Mouse (Mus musculus): Measurements from ENCODE around the gene Wdr3. TPM values are rescaled to one million over a fixed set of nuclear protein-coding genes. Genes with fewer than 3 reads are reported as not detected.

Wdr3 gene
- polyA plus RNA-seq, 1 experiment from 2014 or later, result 55.2 TPM

DNA sequence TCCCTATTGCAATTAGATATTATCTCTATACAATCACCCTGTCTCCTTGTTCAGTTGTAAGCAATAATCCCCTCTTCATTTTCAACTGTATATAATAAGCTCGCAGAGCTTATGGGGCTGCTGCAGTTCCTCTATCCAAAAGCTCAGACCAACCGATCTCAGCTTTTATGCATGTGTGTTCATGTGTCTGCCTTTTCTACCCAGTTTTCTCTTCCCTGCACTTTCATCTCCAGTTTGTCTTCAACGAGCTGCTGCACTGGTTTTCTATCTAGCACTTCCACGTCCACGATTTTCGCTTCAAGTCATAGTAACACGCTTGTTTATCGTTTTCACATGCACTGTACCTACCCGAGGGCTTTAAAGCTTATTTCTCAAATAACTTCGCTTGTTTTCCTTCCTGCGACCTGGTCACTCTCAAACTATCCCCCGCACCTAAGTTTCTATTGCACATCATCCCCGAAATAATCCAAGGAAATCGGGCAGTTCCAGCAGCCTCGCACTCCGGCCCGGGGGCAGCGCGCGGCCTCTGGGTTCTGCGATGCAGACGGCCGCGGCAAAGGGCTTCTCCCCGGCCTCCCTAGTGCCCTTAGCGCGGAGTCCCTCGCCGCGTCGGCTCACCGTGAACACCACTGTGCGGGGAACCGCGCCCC, 417 bp downstream of the Wdr3 start:
- 1% methylated on average over 35 of the region's 35 CpGs for WGBS
- no peaks in the 10 kb centered on the region for H3K9me3 ChIP-seq (ENCODE audit: low read length)
- H3K27me3 ChIP-seq (ENCODE audit: insufficient read depth, low read length), result no peaks in the 10 kb centered on the region
- peak overlapping the region; percentile 93 for H3K4me3 ChIP-seq (ENCODE audit: low read length)
- peak overlapping the region; percentile 31; the same call in 1 of the 2 replicates for H3K27ac ChIP-seq (ENCODE audit: low read length)
- H3K36me3 ChIP-seq (ENCODE audit: insufficient read depth, low read length), result peaks cover 16% of the 10 kb centered on the region
- peak overlapping the region; percentile 86 for H3K9ac ChIP-seq (replicated peaks; ENCODE audit: low read length)
- H3K4me2 ChIP-seq (replicated peaks; ENCODE audit: low read depth, low read length), result peak overlapping the region; percentile 73
- H3K4me1 ChIP-seq (ENCODE audit: insufficient read depth, low read length), result peaks cover 9% of the 10 kb centered on the region
- no peak; the same call in 1 of the 2 replicates for ATAC-seq (ENCODE audit: low FRiP score, low TSS enrichment)

DNA sequence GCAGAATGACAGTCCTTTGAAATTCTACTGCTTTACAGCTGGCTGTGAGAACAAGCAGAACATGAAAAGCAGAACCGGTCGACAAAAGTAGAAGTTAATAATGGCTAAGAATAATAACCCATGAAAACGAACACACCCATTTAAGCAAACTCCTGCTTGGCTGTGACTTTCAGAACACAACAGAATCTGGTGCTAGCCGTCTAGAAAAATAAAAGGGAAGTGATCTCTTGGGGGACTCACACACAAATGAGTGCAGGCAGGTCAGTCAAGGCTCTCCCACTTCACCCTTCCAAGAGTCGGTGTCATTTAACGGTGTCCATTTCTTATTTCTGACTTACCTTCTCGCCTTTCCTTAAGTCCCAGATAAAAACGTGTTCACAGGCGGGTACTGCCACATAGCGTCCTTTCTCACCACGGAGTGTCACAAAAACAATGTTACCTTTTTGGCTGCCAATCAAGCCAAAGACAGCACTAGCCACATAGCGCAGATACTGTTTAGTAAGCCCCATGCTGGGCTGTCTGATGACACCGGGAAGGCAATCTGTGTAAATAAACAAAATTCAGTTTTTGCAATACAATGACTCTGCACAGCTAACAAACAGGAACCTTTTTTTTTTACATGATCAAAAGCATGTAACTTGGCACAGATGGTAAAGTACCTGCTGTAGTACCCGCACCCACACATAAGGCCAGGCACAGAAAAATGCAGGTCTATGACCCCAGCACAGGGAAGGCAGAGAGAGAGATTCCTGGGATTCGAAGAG, 1.3 kb downstream of the Wdr3 start:
- H3K4me3 ChIP-seq (ENCODE audit: low read length), result peak overlapping the region; percentile 93
- no peak overlapping the region for H3K27ac ChIP-seq (ENCODE audit: low read length)
- H3K27me3 ChIP-seq (ENCODE audit: insufficient read depth, low read length), result no peaks in the 10 kb centered on the region
- ATAC-seq (ENCODE audit: low FRiP score, low TSS enrichment), result no peak
- peaks cover 9% of the 10 kb centered on the region for H3K4me1 ChIP-seq (ENCODE audit: insufficient read depth, low read length)
- H3K36me3 ChIP-seq (ENCODE audit: insufficient read depth, low read length), result peaks cover 21% of the 10 kb centered on the region
- H3K9ac ChIP-seq (replicated peaks; ENCODE audit: low read length), result peak overlapping the region; percentile 86; the same call in 1 of the 2 replicates
- no peaks in the 10 kb centered on the region for H3K9me3 ChIP-seq (ENCODE audit: low read length)
- H3K4me2 ChIP-seq (replicated peaks; ENCODE audit: low read depth, low read length), result peak overlapping the region; percentile 73
- WGBS, result 79% methylated on average over 15 of the region's 15 CpGs

DNA sequence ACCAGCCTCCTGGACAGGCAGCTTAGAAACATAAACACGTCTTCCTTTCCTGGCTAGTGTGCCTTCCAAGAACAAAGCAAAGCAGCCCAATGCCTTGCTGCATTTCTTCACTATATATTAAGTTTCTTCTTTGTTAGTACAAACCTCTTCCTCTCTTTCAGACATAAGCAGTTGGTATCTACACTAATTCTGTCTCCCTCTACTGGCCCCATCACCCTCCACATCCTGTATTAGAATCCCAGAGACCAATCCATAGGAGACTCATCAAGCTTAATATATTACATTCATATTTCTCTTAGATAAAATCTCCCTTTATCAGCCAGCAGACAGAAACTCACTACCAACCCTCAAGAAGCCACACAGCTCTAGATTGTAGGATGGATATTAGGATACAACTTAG, 39.8 kb downstream of the Wdr3 start:
- Histone ChIP-seq H3K4me3 (ENCODE audit: low read length) (no peak overlapping the region), H3K9ac (replicated peaks; ENCODE audit: low read length) (no peak overlapping the region), H3K36me3 (ENCODE audit: insufficient read depth, low read length) (no peaks in the 10 kb centered on the region), H3K27me3 (ENCODE audit: insufficient read depth, low read length) (no peaks in the 10 kb centered on the region), H3K9me3 (ENCODE audit: low read length) (no peaks in the 10 kb centered on the region), H3K4me1 (ENCODE audit: insufficient read depth, low read length) (no peaks in the 10 kb centered on the region), H3K27ac (ENCODE audit: low read length) (no peak overlapping the region), H3K4me2 (replicated peaks; ENCODE audit: low read depth, low read length) (no peak overlapping the region)
- no peak for ATAC-seq (ENCODE audit: low FRiP score, low TSS enrichment)
- WGBS, result 51% methylated on average over 1 of the region's 1 CpGs

DNA sequence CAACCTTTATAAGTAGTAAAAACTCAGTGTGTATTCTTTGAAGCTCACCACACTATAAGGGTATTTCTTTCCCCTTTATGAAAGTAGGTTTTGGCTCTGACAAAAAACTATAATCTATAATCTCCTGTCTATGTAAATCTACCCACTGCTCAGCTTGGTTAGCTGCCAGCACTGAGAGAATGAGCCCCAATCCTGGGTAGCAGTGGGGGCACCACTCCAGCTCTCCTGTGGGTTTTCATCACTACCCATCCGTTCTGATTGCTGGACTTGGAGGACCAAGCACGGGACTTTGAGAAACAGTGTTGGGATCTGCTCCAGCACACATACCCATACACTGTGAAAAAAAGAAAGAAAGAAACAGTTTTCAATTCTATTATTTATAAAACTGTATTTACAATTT, 40.2 kb downstream of the Wdr3 start:
- WGBS, result 76% methylated on average over 2 of the region's 2 CpGs
- no peak overlapping the region for H3K4me3 ChIP-seq (ENCODE audit: low read length)

DNA sequence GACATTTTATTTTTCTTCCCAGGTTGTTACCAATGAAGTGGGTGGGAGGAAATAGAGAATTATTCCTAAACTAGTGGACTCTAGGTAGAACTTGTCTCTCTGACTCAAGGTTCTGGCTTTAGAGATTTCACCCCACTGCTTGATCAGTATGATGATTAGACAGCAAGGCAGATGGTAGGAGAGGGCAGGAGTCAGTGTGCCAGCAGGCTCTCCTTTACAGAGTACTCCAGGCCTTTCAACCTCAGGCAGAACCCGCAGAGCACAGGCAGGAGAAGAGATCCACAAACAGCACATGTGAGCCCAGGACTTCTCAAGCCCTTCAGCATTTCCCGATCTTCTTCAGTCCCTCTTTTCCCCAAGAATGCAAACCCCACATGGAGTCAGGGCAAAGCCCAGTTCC, 43.5 kb downstream of the Wdr3 start:
- Histone ChIP-seq H3K9me3 (ENCODE audit: low read length) (no peaks in the 10 kb centered on the region), H3K4me3 (ENCODE audit: low read length) (no peak overlapping the region), H3K27me3 (ENCODE audit: insufficient read depth, low read length) (no peaks in the 10 kb centered on the region), H3K27ac (ENCODE audit: low read length) (no peak overlapping the region), H3K4me1 (ENCODE audit: insufficient read depth, low read length) (no peaks in the 10 kb centered on the region), H3K36me3 (ENCODE audit: insufficient read depth, low read length) (no peaks in the 10 kb centered on the region), H3K9ac (replicated peaks; ENCODE audit: low read length) (no peak overlapping the region), H3K4me2 (replicated peaks; ENCODE audit: low read depth, low read length) (no peak overlapping the region)
- WGBS, result 91% methylated on average over 2 of the region's 2 CpGs
- no peak for ATAC-seq (ENCODE audit: low FRiP score, low TSS enrichment)

More for the DNA sequence above, 40.2 kb downstream of the Wdr3 start:
- ATAC-seq (ENCODE audit: low FRiP score, low TSS enrichment), result no peak
- Histone ChIP-seq H3K9me3 (ENCODE audit: low read length) (no peaks in the 10 kb centered on the region), H3K9ac (replicated peaks; ENCODE audit: low read length) (no peak overlapping the region), H3K27ac (ENCODE audit: low read length) (no peak overlapping the region), H3K36me3 (ENCODE audit: insufficient read depth, low read length) (no peaks in the 10 kb centered on the region), H3K27me3 (ENCODE audit: insufficient read depth, low read length) (no peaks in the 10 kb centered on the region), H3K4me2 (replicated peaks; ENCODE audit: low read depth, low read length) (no peak overlapping the region), H3K4me1 (ENCODE audit: insufficient read depth, low read length) (no peaks in the 10 kb centered on the region)

DNA sequence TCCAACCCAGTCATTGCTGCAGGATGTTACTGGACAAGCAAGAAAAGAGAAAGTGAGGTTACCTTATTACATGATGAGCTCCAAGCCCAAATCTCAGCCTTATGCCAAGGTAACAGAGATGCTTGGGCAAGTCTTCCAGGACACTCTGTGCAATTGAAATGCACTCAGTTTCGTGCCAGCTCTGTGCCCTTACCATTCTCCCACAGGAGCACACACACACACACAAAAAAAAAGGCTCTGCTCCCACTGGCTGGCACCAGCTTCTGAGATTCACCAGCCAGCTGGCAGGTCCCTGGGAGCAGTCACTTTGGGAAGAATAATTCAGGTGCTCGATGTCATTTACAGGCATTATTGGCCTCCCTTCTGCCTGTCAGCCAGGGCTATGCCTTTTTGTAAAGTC, 55.5 kb downstream of the Wdr3 start:
- H3K27ac ChIP-seq (ENCODE audit: low read length), result no peak overlapping the region
- 87% methylated on average over 2 of the region's 2 CpGs for WGBS
- no peaks in the 10 kb centered on the region for H3K9me3 ChIP-seq (ENCODE audit: low read length)
- H3K27me3 ChIP-seq (ENCODE audit: insufficient read depth, low read length), result no peaks in the 10 kb centered on the region
- ATAC-seq (ENCODE audit: low FRiP score, low TSS enrichment), result no peak
- no peak overlapping the region for H3K9ac ChIP-seq (replicated peaks; ENCODE audit: low read length)
- no peaks in the 10 kb centered on the region for H3K4me1 ChIP-seq (ENCODE audit: insufficient read depth, low read length)
- no peak overlapping the region for H3K4me2 ChIP-seq (replicated peaks; ENCODE audit: low read depth, low read length)
- H3K36me3 ChIP-seq (ENCODE audit: insufficient read depth, low read length), result no peaks in the 10 kb centered on the region
- no peak overlapping the region for H3K4me3 ChIP-seq (ENCODE audit: low read length)

DNA sequence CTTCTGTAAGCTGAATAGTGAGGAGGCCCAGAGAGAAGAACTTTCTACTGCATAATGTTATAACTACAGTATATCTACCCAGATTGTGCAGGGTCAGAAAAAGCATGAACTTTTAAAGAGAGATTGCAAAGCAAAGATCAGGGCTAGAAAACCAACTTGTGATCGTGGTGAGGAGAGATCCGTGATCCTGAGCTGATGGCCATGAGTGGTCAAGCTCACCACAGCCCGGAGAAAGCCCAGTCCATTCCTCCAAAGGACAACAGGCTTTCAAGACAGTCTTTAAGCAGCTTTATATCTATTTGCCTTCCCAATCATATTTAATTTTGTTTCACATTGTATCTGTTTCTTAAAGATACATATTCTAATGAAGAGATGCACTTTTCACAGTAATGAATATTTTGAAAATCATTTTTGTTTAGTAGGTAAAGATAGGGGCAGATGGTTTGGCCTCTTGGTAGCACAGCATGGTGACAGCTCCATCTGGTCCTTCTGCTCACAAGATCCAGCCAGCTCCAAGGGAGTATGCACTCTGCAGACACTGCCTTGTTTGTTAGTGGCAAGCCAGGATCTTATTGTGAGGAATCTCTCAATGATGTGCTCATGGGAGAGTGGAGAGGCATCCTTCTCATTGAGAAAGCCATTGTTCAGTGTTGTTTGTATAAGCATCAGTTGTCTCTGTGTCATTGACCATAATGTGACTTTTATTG, 59.7 kb downstream of the Wdr3 start:
- no peaks in the 10 kb centered on the region for H3K27me3 ChIP-seq (ENCODE audit: insufficient read depth, low read length)
- H3K4me1 ChIP-seq (ENCODE audit: insufficient read depth, low read length), result no peaks in the 10 kb centered on the region
- H3K36me3 ChIP-seq (ENCODE audit: insufficient read depth, low read length), result no peaks in the 10 kb centered on the region
- 92% methylated on average over 3 of the region's 3 CpGs for WGBS
- ATAC-seq (ENCODE audit: low FRiP score, low TSS enrichment), result no peak
- no peak overlapping the region for H3K4me3 ChIP-seq (ENCODE audit: low read length)
- H3K4me2 ChIP-seq (replicated peaks; ENCODE audit: low read depth, low read length), result no peak overlapping the region
- H3K9me3 ChIP-seq (ENCODE audit: low read length), result no peaks in the 10 kb centered on the region
- no peak overlapping the region for H3K27ac ChIP-seq (ENCODE audit: low read length)
- no peak overlapping the region for H3K9ac ChIP-seq (replicated peaks; ENCODE audit: low read length)

Other genes starting within 250 kb of the Wdr3 start
- 26.1 and 31.2 TPM in 2 replicates for gene Gdap2, start within 50 bp of the Wdr3 start, polyA plus RNA-seq (2015; fragmentation: Nextera tagmentation; extraction: Ambion mirVana)

Data from kidney, embryonic 16.5 days (tissue).